Mouse (Mus musculus) lung, adult 2 months (tissue): ENCODE data around the gene Gm11032. TPM values are rescaled to one million over a fixed set of nuclear protein-coding genes. Genes with fewer than 3 reads are reported as not detected.

Experiments used
- DNase-seq: peaks from one replicate; pipeline ENCODE4 v3.0.0; 2022
- H3K4me1 ChIP-seq: fragments of 200-500 bp; 2 replicates; pipeline ENCODE4 v1.6.1; 2011; ENCODE audit warnings: low read length; ENCODE audit not compliant: control insufficient read depth, insufficient read depth
- H3K4me3 ChIP-seq: fragments of 200-500 bp; replicated peaks from 2 replicates; pipeline ENCODE3; 2011; ENCODE audit warnings: low read depth, mild to moderate bottlenecking, control low read depth, low read length; ENCODE audit errors: extremely low read depth
- CTCF ChIP-seq: fragments of 200-500 bp; IDR thresholded peaks from 2 replicates; pipeline ENCODE4 v1.5.1; 2011; ENCODE audit warnings: mild to moderate bottlenecking, low read length, control low read depth; ENCODE audit not compliant: insufficient read depth
- POLR2A ChIP-seq: fragments of 200-500 bp; IDR thresholded peaks from 2 replicates; pipeline ENCODE4 v1.6.1; 2011; ENCODE audit warnings: low read depth, mild to moderate bottlenecking, control low read depth, low read length, borderline replicate concordance; ENCODE audit errors: extremely low read depth
- WGBS: fragments of 180-500 bp; shearing (Covaris S2); methylation state at CpG from one replicate; pipeline ENCODE4 v1.1.7; 2018; 5-methylcytosine and 5-hydroxymethylcytosine counted together
- polyA plus RNA-seq: library from polyadenylated mRNA; depleted of rRNA; stranded (reverse); fragments of >200 nt; gene quantifications from 2 replicates; pipeline ENCODE4 v1.2.3, GENCODE M21; 2012

Gene Gm11032
- polyA plus RNA-seq, 1 experiment = not detected

DNA sequence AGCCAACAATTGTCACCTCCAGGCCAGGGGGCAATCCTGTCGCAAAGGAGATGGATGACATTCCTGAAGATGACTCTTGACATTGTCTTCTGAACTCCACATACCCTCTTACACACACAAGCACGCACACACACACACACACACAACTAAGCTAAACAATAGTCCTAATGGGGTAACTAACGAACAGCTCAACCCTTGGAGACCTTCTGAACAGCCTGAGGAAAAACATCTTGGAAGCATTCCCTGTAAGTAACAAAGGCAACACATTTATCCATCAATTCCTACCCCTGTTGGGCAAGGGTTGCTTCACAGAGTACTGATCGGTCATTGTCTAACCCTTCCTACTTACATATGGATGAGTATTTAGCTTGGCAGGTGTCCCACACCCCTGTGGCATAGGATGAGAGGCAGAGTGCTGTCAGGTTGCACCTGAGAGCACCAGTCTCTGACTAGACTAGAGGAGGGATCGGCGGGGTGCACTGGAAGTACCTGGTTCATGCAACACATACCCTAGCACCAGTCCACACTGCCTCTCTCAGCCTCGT is 2.6 kb downstream of the Gm11032 start:
- no peak for TF ChIP-seq POLR2A
- TF ChIP-seq CTCF = no peak
- no peak for DNase-seq
- Histone ChIP-seq H3K4me1 (no peaks in the 10 kb centered on the region), H3K4me3 (no peak overlapping the region)
- 63% methylated on average over 7 of the region's 7 CpGs for WGBS

DNA sequence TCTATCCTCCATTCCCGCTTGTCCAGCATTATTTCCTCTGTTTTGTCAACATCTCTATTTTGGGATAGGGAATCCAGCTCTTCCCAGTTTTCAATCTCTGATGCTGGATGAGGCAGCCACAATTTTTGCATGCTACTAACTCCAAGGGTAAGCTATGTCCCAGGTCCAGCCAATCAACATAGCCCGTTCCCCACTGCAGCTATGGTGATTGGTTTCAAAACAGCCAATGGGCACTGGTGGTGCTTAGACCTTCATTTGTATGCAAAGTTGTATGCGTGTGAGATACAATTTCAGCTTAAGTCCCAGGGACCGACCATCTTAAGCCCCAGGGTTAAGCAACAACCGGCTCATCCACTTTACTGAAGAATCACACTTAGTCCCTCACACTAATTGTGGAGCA is 3.1 kb downstream of the Gm11032 start:
- H3K4me3 ChIP-seq = no peak overlapping the region
- DNase-seq = no peak
- 72% methylated on average over 5 of the region's 5 CpGs for WGBS
- TF ChIP-seq CTCF (no peak), POLR2A (no peak)
- no peaks in the 10 kb centered on the region for H3K4me1 ChIP-seq

DNA sequence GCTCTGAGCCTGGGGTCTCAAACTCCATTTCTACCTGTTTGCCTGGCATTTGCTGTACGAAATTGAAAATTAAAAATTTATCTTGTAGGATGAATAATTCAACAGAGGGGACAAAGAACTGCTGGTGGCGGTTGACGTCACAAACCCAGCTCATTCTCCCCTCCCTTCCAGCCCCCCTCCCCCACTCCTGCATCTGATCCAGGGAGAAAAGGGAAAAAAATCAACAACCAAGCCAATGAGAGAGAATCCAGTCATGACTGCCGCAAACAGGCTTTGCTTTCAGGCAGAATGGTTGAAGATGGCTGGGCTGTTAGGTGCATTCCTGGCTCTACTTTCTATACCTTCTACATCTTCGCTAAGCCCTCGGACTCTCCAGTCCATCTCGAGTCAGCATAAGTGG is 6.1 kb downstream of the Gm11032 start:
- Histone ChIP-seq H3K4me3 (no peak overlapping the region), H3K4me1 (0 out of 2 replicates have a peak, but pooled peaks cover 2% of the 10 kb centered on the region)
- TF ChIP-seq CTCF (no peak), POLR2A (no peak)
- DNase-seq = no peak
- 83% methylated on average over 7 of the region's 7 CpGs for WGBS

DNA sequence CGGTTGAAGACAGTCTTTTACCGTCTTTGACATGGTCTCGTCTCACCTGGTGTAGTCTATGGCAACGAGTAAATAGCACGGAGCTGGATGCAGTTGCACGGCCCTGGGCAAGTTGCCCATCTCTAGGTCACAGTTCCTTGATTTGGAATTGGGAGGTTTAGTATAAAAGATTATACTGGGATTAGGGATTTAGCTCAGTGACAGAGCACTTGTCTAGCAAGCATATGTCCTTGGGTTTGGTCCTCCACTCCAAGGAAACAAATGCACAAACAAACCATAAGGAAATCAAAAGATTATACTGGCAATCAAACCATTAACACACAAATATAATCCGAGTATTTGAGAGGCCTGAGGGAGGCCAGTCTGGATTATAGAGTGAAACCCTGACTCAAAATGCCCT is 7.8 kb downstream of the Gm11032 start:
- Histone ChIP-seq H3K4me1 (0 out of 2 replicates have a peak, but pooled peaks cover 2% of the 10 kb centered on the region), H3K4me3 (no peak overlapping the region)
- WGBS = 67% methylated on average over 7 of the region's 7 CpGs
- no peak for TF ChIP-seq CTCF
- TF ChIP-seq POLR2A = no peak
- no peak for DNase-seq

DNA sequence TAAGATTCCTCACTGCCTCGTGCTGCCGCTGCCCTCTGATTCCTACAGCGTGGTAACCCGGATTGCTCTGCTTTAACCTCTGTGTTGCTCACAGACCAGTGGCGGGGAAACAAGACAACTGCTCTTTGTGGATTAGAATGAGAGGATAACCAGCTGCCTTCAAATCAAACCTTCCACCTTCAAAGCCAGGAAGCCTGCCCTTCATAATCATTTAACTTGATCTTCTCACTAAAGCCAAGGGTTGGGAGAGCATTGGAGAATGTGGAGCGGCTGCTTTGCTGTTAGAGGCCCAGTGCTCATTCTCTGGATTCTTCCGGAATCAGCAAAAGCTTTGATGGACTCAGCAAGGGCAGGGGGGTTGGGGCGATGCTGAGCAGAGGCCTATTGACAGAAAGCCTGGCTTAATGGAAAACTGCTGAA is 10.0 kb downstream of the Gm11032 start:
- TF ChIP-seq CTCF = no peak
- TF ChIP-seq POLR2A = no peak
- H3K4me1 ChIP-seq = 0 out of 2 replicates have a peak, but pooled peaks cover 2% of the 10 kb centered on the region
- DNase-seq = no peak
- H3K4me3 ChIP-seq = no peak overlapping the region
- WGBS = 37% methylated on average over 8 of the region's 8 CpGs

DNA sequence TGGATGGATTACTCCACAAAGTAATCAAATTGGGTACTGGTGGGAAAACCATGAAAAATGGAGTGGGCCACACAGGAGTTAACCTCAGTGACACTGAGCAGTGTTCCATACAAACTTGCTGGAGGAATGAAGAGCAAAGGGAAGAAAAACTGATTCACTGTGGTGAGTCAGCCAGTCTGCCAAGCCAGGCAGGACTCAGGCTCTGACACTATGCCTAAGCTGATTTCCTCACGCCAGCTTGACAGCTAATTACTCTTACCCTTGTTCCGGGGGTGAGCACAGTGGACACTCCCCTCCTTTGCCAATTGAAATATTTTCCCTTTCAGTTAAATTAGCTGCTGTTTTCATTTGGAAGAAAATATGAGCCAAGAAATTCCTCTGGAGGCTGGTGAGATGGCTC is 13.6 kb downstream of the Gm11032 start:
- TF ChIP-seq POLR2A (no peak), CTCF (no peak)
- WGBS = 54% methylated on average over 2 of the region's 2 CpGs
- Histone ChIP-seq H3K4me1 (peaks cover 8% of the 10 kb centered on the region), H3K4me3 (no peak overlapping the region)
- no peak for DNase-seq

DNA sequence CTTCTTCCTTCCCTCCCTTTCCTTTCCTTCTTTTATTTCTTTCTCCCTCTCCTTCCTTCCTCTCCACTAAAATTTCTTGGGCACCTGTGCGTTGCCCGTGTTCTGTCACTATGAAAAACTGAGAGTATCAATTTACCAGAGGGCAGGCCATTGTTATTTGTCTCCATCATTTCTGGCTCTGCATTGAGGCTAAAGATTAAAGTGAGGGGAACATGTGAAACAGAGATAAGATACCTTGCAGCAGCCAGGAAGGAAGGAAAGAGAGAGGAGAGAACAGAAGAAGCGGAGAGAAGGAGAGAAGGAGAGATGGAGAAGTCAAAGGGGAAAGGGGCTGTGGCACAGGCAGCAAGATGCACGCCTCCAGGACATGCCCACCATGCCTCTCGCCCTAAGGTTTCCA is 14.5 kb downstream of the Gm11032 start:
- H3K4me3 ChIP-seq = no peak overlapping the region
- H3K4me1 ChIP-seq = peaks cover 8% of the 10 kb centered on the region
- 55% methylated on average over 5 of the region's 5 CpGs for WGBS
- TF ChIP-seq CTCF = no peak
- no peak for TF ChIP-seq POLR2A
- DNase-seq = no peak

DNA sequence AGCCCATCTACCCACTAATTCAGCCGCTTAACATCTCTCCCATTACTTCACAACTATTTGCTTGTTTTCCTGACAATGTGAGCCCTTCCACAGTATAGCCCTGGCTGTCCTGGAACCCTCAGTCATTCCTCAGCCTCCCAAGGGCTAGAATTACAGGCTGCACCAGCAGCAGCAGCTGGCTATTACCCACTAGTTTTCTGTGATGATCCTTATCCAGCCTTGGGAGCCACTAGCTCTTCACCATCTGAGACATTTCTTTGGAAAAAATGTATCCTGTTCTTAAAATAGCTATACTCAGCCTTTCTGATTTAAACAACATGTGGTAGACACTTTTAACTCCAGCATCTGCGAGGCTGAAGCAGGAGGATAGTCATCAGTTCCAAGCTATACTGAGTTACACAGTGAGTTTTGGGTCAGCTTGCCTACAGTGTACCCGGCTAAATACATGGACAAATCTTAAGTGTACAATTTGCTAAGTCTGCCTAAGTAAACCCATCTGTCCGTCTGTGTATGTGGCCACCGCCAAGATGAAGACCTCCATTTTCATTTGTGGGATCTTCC is 17.0 kb downstream of the Gm11032 start:
- DNase-seq = no peak
- TF ChIP-seq CTCF (no peak), POLR2A (no peak)
- WGBS = 44% methylated on average over 5 of the region's 5 CpGs
- Histone ChIP-seq H3K4me3 (peak overlapping the region; percentile 39), H3K4me1 (peaks cover 6% of the 10 kb centered on the region)

DNA sequence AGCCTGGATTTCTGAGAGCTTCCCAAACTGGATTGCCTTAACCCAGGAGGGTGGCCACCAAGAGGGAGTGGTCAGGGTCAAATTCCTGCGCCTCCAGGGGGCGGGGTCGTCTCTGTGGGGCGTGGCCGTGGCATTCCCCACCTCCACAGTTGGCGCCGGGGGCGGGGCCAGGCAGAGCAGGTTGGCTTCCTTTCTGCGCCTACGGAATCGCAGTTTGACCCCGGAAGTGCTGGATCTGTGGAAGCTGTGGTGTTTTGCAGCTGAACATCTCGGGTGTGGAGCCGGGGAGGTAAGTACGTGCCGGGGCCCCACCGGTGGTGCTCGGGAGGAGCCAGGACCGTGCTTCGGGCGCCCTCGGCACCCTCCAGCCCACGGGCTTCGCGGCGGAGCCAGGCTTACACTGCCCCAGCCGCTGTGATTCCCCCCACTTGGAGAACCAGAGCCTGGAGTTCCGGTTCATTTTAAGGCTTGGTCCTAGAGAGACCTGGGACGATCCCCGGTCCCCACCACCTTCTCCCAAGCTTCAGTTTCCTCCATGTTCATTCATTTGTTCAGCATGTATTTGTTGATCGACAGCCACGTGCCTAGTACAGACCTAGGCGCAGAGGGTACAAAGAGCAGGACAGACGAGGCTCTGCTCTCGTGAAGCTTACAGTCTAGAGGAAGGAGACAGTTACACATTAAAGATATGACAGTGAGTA is 17.8 kb downstream of the Gm11032 start, which contains the start of gene Ascc2:
Ascc2 (plus strand) TSS at position 214 of the 701 bp plus-strand sequence.
- WGBS = under 1% methylated on average over 35 of the region's 35 CpGs
- TF ChIP-seq POLR2A (peak; percentile 75; the same call in 1 of the 2 replicates), CTCF (no peak)
- DNase-seq = peak; percentile 98
- H3K4me3 ChIP-seq = peak within 1 kb of the TSS; percentile 83
- H3K4me1 ChIP-seq = peaks cover 6% of the 10 kb centered on the region
